Mouse (Mus musculus) layer of hippocampus, postnatal 10 days (tissue): Measurements from ENCODE around the gene Baz2b. TPM values are rescaled to one million over a fixed set of nuclear protein-coding genes. Genes with fewer than 3 reads are reported as not detected.
A peak's percentile ranks its signal among the peaks of the same experiment; 100 is the strongest.
"Not testable (repeated sequence)": the region's sequence is repeated elsewhere in the genome, so short reads cannot be mapped to it uniquely, and the experiment has no call there.

Experiments
- DNase-seq, 2 experiments: peaks; one replicate each; pipeline ENCODE4 v3.0.0; 2021; ENCODE audit warnings: low spot score in 2 of 2
- total RNA-seq, 2 experiments: library from RNA; stranded (reverse); gene quantifications; 2 replicates each; pipeline ENCODE4 v1.2.3; 2021

The Baz2b gene
- total RNA-seq, 2 experiments from 2014 or later, result 56.8 to 57.6 TPM

DNA sequence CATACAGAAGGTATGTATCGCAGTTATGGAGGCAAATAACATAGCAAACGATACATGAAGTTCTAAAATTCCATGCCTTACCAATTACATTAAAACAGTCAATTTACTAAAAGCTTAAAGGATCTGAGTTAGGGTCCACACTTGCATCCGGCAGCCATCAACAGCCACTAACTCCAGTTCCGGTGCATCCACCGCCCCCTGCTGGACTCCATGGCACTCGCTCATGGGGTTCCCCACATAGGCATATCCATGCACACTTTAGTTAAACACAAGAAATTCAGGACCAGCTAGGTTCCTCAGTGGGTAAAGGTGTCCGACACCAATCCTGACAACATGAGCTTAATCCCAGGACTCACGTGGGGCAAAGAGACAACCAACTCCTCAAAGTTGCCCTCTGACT, 9.0 kb downstream of the Baz2b start:
- DNase-seq, result peak; percentile 48 to 54

DNA sequence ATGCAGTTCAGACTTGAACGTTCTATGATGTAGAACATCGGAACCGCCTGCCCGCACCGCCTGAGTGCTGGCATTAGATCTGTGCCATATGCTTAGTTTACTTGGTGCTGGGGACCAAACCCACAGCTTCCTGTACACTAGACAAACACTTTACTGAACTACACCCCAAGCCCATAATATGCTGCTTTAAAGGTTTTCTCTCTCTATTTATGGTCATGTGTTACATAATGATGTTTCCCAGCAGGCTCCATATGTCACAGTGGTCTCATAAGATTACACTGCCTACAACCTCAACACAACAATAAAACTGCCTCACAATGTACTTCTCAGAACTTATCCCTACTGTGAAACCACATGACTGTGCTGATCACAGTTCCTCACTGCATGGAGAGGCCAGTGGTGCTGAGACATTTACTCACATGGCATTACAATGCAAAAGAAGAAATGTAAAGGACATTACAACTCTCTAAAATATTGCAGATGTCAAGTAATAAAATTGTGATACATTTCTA, 9.5 kb downstream of the Baz2b start:
- DNase-seq, result no peak

DNA sequence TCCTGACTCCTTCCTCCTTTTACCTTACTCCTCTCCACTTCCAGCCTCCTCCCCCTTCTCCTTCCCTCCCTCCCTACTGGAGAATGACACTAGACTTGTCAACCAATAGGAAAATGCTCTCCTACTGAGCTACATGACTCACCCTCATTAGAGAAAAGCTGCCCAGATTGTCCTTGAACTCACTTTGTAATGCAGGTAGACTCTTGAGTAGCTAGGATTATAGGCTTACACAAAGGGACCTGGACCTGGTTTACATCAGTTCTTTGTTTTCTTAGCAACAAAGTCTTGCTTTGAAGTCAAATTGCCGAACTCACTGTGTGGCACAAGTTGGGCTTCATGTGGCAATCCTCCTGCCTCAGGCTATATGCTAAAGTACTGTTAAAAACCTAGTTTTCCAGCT, 12.8 kb downstream of the Baz2b start:
- no peak for DNase-seq

DNA sequence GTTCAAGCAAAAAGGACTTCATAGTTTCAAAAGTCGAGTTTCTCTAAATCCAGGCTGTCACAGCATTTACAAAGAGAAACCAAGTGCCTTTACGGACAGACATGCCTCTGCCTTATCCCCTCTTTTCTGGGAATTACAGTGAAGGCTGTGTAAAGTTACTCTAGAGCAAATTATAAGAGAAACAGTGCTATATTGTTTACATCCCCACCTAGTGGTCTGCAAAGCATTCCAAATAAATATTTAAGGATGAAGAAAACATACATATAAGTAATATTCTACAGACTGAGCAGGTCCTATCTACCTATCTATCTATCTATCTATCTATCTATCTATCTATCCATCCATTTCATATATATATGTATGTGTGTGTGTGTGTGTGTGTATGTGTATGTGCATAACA, 27.9 kb downstream of the Baz2b start:
- no peak for DNase-seq

DNA sequence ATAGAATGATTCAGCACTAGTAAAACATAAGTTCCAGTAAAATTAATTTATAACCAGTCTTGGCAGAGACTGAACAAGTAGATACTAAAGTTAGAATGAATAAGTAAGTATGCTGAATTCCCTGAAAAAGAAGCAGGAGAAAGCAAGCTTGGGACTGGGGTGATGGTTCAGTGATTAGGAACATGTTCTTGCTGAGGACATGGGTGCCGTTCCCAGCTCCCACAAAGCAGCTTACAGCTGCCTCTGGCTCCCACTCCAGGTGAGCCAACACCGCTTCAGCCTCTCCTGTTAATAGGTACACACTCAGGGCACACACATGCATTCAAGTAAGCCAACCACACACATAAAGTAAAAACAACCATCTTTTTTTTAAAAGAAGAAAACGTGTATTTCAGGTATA, 32.1 kb downstream of the Baz2b start:
- no peak for DNase-seq

DNA sequence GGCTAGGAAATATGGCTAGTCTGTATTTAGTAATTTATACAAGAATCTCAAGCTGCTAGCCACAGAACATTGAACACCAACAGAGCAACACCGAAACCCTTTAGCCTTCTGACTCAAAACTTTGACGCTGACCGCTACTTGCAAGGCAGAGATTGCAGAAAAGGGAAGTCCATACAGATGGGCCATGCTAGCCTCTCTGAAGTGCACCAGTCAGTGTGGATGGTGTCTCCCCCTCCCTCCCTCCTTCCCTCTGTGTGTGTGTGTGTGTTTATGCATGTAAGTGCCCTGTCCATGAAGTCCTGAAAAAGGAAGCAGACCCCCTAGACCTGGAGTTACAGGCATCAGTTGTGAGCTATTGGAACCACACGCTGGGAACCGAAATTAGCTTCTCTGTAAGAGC, 33.6 kb downstream of the Baz2b start:
- no peak for DNase-seq

DNA sequence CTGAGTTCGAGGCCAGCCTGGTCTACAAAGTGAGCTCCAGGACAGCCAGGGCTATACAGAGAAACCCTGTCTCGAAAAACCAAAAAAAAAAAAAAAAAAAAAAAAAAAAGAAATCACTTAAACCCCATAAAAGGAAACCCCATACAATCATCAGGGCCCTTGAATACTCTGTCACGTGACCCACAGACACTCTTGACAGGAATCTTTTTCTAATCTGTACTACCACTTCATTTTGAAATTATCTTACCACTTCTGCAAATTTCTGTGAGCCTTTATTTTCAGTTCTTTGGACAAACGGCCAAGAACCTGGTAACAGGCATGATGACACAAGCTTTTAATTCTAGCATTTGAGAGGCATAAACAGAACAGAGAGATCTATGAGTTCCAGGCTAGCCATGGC, 34.6 kb downstream of the Baz2b start:
- DNase-seq, result no peak

DNA sequence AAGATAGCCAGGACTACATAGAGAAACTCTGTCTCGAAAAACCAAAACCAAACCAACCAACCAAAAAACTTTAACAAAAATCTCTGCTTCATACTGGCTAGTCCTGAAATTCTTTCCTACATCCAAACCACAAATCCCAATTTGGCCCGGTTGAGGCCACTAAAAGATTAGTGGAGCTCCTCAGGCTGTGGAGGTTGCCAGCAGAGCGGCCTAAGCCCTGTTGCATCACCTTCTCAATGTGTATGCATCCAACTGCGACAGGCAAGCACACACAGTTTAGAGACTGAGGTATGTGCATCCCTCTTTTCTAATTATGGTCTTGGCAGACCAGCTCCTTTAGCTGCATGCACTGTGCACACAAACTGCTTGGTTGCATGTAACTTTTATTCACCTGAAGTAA, 36.0 kb downstream of the Baz2b start:
- no peak for DNase-seq

DNA sequence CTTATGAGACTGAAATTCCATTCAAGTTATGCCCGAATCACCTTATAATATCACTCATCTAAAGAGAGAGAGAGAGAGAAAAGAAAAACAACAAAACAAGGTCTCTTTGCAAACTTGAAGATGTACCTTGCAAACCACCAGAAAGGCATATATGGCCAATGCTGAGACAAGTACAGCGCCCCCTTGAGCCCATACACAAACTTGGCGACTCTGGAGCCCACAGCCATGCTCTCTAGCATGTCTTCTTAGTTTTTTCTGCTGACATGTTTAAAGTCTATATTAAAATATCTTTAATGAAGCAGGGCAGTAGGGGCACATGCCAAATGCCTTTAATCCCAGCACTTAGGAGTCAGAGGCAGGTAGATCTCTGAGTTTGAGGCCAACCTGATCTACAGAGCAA, 36.4 kb downstream of the Baz2b start:
- no peak for DNase-seq

DNA sequence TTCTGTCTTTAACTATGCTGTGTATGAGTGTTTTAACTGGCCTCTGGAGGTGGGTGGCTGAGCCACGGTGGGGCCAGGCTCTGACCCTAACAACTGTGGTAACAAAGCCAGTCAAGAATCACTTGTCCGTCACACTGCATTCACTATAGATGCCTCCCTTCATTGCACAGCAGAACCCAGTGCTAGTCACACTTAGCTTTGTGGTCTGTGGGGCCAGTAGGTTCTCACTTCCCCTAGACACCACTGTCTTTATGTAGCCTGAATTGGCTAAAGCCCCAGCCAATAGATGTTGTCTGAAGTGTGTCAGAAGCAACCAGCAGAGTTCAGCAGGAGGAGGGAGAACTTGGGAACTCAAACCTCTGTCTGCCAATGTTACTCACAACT, 37.1 kb downstream of the Baz2b start:
- DNase-seq, result no peak

DNA sequence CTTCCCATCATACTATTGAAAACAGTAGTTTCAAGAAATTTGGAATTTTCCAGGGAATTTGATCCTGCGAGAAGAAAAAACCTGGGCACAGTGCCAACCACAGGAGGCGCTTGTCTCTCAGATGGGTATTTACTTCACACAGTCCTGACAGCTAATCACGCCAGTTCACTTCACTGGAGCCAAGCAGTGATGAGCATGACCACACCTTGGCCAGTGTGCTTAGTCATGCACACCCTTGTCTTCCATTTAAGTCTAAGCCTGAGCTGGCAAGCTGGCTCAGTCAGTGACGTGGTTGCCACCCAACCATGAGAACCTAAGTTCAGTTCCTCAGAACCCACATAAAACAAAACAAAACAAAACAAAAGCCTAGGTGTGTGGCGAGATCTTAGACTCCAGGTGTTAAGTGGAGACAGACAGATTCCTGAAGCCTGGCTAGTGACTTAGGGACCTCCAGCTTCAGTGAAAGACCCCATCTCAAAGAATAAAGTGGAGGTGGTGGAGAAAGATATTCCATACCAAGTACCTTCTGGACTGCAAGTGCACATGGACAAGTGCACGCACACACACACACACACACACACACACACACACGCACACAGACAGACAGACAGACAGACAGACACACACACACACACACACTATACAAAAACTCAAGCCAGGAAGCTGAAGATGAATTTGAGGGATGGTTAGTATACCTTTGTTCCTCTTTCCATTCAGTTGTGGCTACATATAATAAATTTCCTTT, 37.7 kb downstream of the Baz2b start:
- DNase-seq, result peak; percentile 10 to 28

DNA sequence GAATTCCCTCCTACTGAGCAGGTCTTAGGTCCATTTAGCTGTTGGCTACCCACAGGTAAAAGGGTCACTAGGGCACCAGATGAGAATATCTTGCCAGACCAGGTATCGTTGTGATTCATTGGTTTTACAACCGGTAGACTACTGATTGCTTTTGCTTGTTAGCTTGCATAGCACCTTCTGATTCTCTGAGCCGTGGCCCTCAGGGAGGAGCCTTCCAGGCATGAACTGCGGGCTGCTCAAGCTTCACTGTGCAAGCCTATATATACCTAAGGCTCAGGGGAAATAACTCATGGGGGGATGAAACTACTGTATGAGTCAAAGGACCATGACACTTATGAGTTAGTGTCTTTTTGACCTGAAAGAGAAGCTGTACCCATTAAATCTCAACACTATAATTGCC, 42.8 kb downstream of the Baz2b start:
- DNase-seq, result no peak

DNA sequence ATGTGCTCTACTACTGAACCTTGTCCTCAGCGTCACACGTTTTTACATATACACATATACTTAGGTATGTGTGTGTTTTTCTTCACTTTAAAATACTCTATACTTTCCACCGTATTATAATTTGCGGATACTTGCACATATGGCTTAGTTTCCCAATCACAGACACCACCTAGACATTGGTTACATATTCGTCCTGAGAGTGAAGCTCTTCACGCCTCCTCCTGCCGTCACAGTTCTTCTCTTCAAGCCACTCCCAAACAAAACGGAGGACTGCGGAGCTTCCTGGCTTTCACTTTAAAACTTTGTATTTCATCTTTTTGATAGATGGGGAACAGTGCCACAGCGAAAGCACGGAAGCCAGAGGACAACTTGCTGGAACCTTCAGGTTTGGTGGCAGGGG, 44.0 kb downstream of the Baz2b start:
- DNase-seq, result no peak

DNA sequence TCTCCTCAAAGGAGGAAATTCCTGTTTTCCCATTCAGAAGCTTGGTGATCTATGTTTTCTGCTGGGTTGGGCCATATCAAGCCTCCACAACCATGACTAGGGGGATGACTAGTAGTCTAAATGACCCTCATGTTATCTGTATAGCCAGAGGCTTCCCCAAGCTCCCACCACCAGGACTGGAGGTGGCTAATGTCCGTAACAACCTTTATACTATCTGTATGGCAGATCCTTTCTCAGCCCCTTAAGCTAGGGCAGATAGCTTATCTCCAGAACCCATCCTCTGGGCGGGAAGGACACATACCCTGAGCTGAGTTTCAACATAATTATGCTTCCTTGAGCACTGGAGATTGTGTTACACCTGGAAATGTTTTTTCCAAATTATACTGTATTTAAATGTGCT, 45.9 kb downstream of the Baz2b start:
- no peak for DNase-seq

DNA sequence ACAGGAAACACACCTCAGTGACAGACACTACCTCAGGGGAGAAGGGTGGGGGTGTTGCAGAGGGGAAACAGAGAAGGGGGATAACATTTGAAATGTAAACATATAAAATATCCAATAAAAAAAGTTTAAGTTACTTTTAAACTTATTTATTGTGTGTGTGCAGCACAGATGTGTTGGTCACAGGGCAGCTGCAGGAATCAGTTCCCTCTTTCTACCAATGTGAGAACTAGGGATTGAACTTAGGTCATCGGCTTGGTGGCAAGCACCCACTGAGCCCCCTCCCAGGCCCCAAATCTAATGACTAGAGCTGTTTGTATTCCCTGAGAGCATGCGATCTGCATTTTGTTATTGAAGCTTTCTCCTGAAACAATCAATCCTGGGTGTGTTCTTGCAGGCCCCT, 57.2 kb downstream of the Baz2b start:
- no peak for DNase-seq

DNA sequence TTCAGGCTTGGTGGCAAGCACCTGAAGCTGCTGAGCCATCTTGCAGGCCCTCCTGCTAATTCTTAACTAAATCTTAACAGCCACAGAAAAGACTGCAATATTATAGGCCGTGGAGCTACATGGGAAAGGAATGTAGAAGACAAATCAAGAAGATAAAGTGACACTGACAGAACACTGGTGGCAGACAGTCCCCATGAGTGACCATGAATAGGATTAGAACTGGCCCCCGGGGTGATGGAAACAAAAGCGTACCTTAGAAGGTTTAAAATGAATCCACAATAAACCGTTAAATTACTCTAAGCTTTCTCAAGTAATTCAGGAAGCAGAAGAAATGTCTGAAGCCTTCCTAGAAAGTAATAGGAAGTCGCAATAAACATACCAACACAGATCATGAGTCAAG, 61.0 kb downstream of the Baz2b start:
- DNase-seq, result no peak

DNA sequence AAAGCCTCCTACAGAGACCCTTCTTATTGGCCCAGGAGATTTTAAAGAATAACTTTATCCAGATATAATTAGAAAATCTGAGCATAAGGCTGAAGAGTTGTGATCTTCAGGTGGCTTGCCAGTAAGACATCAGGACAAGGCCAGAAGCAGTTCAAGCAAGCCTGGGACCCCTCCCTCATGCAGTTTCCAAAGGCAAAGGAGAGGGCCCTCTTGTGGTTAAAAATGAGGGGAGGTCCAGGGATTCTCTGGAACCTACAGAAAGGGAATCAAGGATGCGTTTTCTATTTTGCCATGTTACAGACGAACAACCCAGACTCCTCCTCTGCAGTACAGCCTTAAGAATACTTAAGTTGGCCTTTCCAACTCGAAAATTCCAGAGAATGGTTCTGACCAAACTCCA, 62.2 kb downstream of the Baz2b start:
- no peak for DNase-seq

DNA sequence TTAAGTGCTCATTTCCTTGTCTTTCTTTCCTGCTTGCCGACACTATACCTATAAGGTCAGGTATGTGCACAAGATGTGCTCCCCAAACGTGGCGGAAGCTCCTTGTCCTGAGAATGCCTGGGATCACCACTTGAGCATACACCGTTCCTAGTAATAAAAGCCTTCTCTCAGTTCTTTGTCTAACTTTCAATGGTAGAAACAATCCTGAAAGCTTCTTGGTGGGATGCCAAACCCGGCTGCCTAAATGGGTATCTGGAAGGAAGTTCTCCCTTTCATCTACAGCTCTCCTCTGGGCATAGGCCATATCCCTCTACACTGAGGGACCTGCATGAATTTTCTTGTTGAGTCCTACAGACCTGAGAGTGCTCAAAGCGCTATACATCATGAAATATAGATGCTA, 63.9 kb downstream of the Baz2b start:
- peak; percentile 21 to 28 for DNase-seq

DNA sequence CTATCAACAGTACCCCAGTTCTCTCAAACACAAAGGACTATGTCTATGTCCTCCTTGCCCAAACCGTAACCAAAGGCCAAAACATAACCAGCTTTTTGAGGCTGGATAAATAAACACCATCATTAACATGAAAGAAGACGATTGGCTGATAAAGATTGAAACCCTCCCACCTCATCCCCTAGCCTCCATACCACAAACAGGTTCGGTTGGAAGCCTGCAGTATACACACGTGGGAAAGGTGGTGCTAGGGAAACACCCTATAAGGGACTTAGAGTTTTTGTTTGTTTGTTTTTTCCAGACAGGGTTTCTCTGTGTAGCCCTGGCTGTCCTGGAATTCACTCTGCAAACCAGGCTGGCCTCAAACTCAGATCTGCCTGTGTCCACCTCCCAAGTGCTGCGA, 66.3 kb downstream of the Baz2b start:
- no peak for DNase-seq

DNA sequence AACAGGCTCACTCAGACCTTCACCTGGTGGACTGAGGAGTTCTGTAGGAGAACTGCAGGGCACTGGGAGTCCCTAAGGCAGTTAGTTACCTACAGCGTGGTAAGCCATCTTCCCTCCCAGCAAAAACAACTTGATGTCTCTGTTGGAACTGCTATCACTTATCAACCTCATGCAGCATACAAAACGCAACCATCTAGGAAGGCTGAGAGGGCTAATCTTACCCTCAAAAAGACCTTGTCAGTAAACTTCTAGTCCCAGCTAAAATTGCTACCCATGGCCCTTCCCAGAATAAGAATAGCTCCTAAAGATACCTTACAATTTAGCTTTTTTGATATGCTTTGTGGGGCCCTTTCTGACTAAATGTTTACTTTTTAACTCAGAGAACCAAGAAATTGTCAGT, 67.4 kb downstream of the Baz2b start:
- DNase-seq, result no peak

DNA sequence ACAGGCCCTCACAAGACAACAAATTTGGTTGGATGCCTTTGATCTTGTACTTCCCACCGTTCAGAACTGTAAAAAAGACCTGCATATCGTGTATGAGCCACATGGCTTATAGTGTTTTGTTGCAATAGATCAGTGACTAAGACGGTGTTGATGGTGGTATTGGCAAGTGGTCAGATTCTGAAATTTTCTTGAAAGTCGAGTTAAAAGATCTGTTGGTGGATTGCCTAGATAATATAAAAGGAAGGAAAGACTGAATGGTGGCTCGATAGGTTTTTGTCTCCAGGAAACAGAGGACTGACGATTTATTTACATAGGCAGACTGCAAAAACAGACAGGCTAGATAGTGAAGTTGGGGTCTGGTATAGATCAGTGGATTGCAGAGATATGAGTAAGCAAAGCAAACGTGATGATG, 70.9 kb downstream of the Baz2b start:
- DNase-seq, result no peak

DNA sequence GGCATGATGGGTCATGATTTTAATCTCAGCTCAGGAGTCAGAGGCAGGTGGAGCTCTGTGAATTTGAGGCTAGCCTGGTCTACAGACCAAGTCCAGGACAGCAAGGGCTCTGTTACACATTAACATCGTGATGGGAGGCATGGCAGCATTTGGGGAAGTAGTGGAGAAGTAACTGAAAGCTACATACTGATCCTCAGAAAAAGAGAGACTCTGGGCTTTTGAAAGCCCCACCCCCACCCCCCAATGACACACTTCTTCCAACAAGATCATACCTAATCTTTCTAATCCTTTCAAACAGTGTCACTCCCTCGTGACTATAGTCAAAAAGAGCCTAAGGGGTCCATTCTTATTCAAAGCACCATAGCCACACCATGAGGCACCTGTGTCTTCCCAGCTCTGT, 73.8 kb downstream of the Baz2b start:
- DNase-seq, result no peak

DNA sequence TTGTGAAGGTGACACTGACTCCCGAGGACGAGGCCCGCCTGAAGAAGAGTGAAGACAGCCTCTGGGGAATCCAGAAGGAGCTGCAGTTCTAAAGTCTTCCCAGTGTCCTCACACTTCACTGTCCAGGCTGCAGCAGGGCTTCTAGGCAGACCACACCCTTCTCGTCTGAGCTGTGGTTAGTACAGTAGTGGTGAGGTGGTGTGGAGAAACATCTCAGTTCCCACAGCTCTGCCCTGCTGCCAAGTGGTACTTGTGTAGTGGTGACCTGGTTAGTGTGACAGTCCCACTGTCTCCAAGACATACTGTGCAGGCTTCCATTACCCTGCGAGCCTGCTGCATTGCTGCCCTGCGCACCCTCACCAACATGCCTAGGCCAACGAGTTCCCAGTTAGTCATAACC, 74.7 kb downstream of the Baz2b start:
- DNase-seq, result not testable (repeated sequence)

DNA sequence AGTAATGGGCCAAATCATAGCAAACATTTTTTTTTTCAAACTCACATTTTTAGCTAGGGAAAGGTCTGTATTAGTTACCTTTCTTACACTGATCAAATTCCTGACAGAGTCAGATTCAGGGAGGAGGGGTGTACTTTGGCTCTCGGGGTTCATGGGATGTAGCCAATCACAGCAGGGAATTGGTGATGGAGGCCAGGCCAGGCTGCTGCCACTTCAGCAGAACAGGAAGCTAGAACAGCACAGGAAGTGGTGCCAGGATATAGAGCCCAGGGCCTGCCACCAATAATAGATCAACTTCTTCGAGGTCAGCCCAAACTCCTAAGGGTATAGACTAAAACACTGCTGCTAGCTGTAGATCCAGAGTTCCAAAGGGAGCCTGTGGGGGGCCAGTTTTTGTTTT, 76.6 kb downstream of the Baz2b start:
- DNase-seq, result no peak
